In genomic region chr2:118901175-118902031, GRCm38 (mm10) we compare ENCODE assay signal across 8 mouse cellular contexts. TPM values are rescaled to one million over a fixed set of nuclear protein-coding genes. Genes with fewer than 3 reads are reported as not detected.
DNase-seq lines count a peak whose midpoint lies in the region; ATAC-seq lines count a peak whose summit lies in the region.

No protein-coding gene starts in this region.

- intact Hi-C loops in left cerebral cortex, postnatal 10 days (cut with DNase I), result loop anchor here (5.0 kb wide), 1 partner anchor 71 kb away; no protein-coding TSS in a partner anchor

- DNase-seq in adipocyte (ENCODE audit: low spot score), result peak; percentile 93
- peak; percentile 96 for DNase-seq in embryo, embryonic 10 days (ENCODE audit: low spot score)
- peak; percentile 97 for DNase-seq in gastrocnemius, postnatal 10 days
- peak; percentile 94 for DNase-seq in induced T-regulatory cell, adult 2 months (ENCODE audit: low read depth)
- peak; percentile 97 to 100 for DNase-seq in left cerebral cortex, postnatal 10 days (ENCODE audit: extremely low spot score in 1 of 2, low spot score in 2 of 2)
- DNase-seq in right cerebral cortex, postnatal 25 days, result peak; percentile 99
- DNase-seq in urinary bladder, postnatal 4 days (ENCODE audit: low spot score in 2 of 2), result peak; percentile 96 to 98

- ATAC-seq in megakaryocyte-erythroid progenitor cell, adult 5-6 weeks (replicated peaks; ENCODE audit: low FRiP score, low TSS enrichment, poor library complexity, severe bottlenecking), result peak; percentile 85

RNA-seq across cellular contexts. Expression of gene Bahd1, which starts 1.2 kb away (rescaled TPM):
- total RNA-seq in gastrocnemius, postnatal 10 days (2021), result 1 to 10 TPM; 4.8 to 7.4 TPM
- total RNA-seq in left cerebral cortex, postnatal 10 days (2021), result 10 to 100 TPM; 29.9 to 32.1 TPM
- 11.9 and 13.9 TPM in 2 replicates for total RNA-seq in megakaryocyte-erythroid progenitor cell, adult 5-6 weeks (2014; fragmentation: Nextera tagmentation)
- total RNA-seq in megakaryocyte-erythroid progenitor cell, adult 5-6 weeks (2017), result 4.9 and 7.2 TPM in 2 replicates

RNA-seq across cellular contexts. Expression of gene Chst14, which starts 24.9 kb away (rescaled TPM):
- 10 to 100 TPM in 1 of 2 experiments, 1 to 10 TPM in 1; 9.8 to 11.3 TPM for total RNA-seq in gastrocnemius, postnatal 10 days (2021)
- total RNA-seq in left cerebral cortex, postnatal 10 days (2021), result 1 to 10 TPM; 2.4 to 2.9 TPM
- 2.2 and 3.6 TPM in 2 replicates for total RNA-seq in megakaryocyte-erythroid progenitor cell, adult 5-6 weeks (2014; fragmentation: Nextera tagmentation)
- 1.1 and 1.7 TPM in 2 replicates for total RNA-seq in megakaryocyte-erythroid progenitor cell, adult 5-6 weeks (2017)

RNA-seq across cellular contexts. Expression of gene Ivd, which starts 39.6 kb away (rescaled TPM):
- total RNA-seq in gastrocnemius, postnatal 10 days (2021), result 10 to 100 TPM; 57.9 to 75.4 TPM
- total RNA-seq in left cerebral cortex, postnatal 10 days (2021), result 10 to 100 TPM; 63.1 to 70.0 TPM
- total RNA-seq in megakaryocyte-erythroid progenitor cell, adult 5-6 weeks (2014; fragmentation: Nextera tagmentation), result 17.9 and 24.0 TPM in 2 replicates
- 15.7 and 30.3 TPM in 2 replicates for total RNA-seq in megakaryocyte-erythroid progenitor cell, adult 5-6 weeks (2017)

Comparison
In these comparisons a context has a peak if more than half of its experiments do, and no peak if none do; other contexts are left out.
1. Peak in every context shown above with its lines: DNase-seq and ATAC-seq.